9 mouse cellular contexts compared by ENCODE assay signal in genomic region chr7:70346010-70346536, GRCm38 (mm10). TPM values are rescaled to one million over a fixed set of nuclear protein-coding genes. Genes with fewer than 3 reads are reported as not detected.
A peak's percentile ranks its signal among the peaks of the same experiment; 100 is the strongest.
DNase-seq lines count a peak whose midpoint lies in the region; ATAC-seq and TF ChIP-seq lines count a peak whose summit lies in the region.
"Had no signal": no experiment of that assay in that cellular context is flagged by ENCODE, and none has a peak within 500 bp of the region (broad histone marks: within the 10 kb centered on the region; RNA-seq: fewer than 3 reads in every experiment).

No protein-coding gene starts in this region.

- no peaks in the 10 kb centered on the region for H3K9me3 ChIP-seq in forebrain, postnatal 0 days (ENCODE audit: low read length)
- no peaks in the 10 kb centered on the region for H3K9me3 ChIP-seq in hindbrain, embryonic 11.5 days (ENCODE audit: control insufficient read depth, low read length)
- H3K9me3 ChIP-seq in limb, embryonic 10.5 days (replicated peaks), result no peaks in the 10 kb centered on the region

- H3K27ac ChIP-seq in forebrain, postnatal 0 days (ENCODE audit: low read depth, low read length), result peak overlapping the region; percentile 78
- peak overlapping the region; percentile 99 for H3K27ac ChIP-seq in hindbrain, embryonic 11.5 days (ENCODE audit: low read depth, low read length)
- H3K27ac ChIP-seq in limb, embryonic 10.5 days, result peak overlapping the region; percentile 83
- peak overlapping the region; percentile 53 for H3K27ac ChIP-seq in testis, adult 2 months (ENCODE audit: control insufficient read depth, insufficient read depth, low read depth, low read length)
- H3K27ac ChIP-seq: macrophage had no signal

- peak overlapping the region; percentile 36 for H3K4me3 ChIP-seq in forebrain, postnatal 0 days (ENCODE audit: low read depth, low read length)
- peak overlapping the region; percentile 30 for H3K4me3 ChIP-seq in hindbrain, embryonic 11.5 days (ENCODE audit: low read depth, low read length)
- peak overlapping the region; percentile 45 for H3K4me3 ChIP-seq in limb, embryonic 10.5 days
- peak overlapping the region; percentile 60 for H3K4me3 ChIP-seq in testis, adult 2 months (ENCODE audit: control insufficient read depth, low read depth, low read length)

- H3K27me3 ChIP-seq in forebrain, postnatal 0 days (ENCODE audit: insufficient read depth, low read length), result peaks cover 76% of the 10 kb centered on the region
- H3K27me3 ChIP-seq in hindbrain, embryonic 11.5 days (ENCODE audit: control insufficient read depth, insufficient read depth, low read length), result peaks cover 10% of the 10 kb centered on the region; the same call in 1 of the 2 replicates
- peaks cover 60% of the 10 kb centered on the region for H3K27me3 ChIP-seq in limb, embryonic 10.5 days (ENCODE audit: low read depth, poor library complexity, severe bottlenecking)
- no peaks in the 10 kb centered on the region for H3K27me3 ChIP-seq in testis, adult 2 months (ENCODE audit: control insufficient read depth, insufficient read depth, low read length)

- TF ChIP-seq POLR2A in testis, adult 2 months (IDR thresholded peaks at IDR 0.05; ENCODE audit: control insufficient read depth, low read depth, low read length), result no peak

- H3K4me1 ChIP-seq in forebrain, postnatal 0 days (ENCODE audit: insufficient read depth), result 0 out of 2 replicates have a peak, but pooled peaks cover 5% of the 10 kb centered on the region
- H3K4me1 ChIP-seq in hindbrain, embryonic 11.5 days (replicated peaks; ENCODE audit: control insufficient read depth, insufficient read depth, low read length), result peaks cover 33% of the 10 kb centered on the region
- peaks cover 83% of the 10 kb centered on the region for H3K4me1 ChIP-seq in limb, embryonic 10.5 days
- peaks cover 27% of the 10 kb centered on the region for H3K4me1 ChIP-seq in testis, adult 2 months (ENCODE audit: control insufficient read depth, insufficient read depth, low read length)

- 3% methylated on average over 35 of the region's 35 CpGs for WGBS in forebrain, postnatal 0 days
- WGBS in hindbrain, embryonic 11.5 days, result under 1% methylated on average over 35 of the region's 35 CpGs
- under 1% methylated on average over 35 of the region's 35 CpGs for WGBS in limb, embryonic 10.5 days

- no peaks in the 10 kb centered on the region for H3K36me3 ChIP-seq in forebrain, postnatal 0 days (ENCODE audit: insufficient read depth)
- no peaks in the 10 kb centered on the region for H3K36me3 ChIP-seq in hindbrain, embryonic 11.5 days (ENCODE audit: control insufficient read depth, insufficient read depth, low read length)
- no peaks in the 10 kb centered on the region for H3K36me3 ChIP-seq in limb, embryonic 10.5 days
- no peaks in the 10 kb centered on the region for H3K36me3 ChIP-seq in testis, adult 2 months (ENCODE audit: control insufficient read depth, insufficient read depth, low read length)

- DNase-seq in NIH3T3 (ENCODE audit: low read depth), result peak; percentile 62
- peak; percentile 38 for DNase-seq in cerebellum, adult 11-12 months
- peak; percentile 83 for DNase-seq in forebrain, postnatal 0 days
- peak; percentile 89 for DNase-seq in hindbrain, embryonic 11.5 days (ENCODE audit: low spot score)
- DNase-seq in limb, embryonic 10.5 days (ENCODE audit: low spot score), result peak; percentile 80
- DNase-seq in mesoderm, embryonic 11.5 days (ENCODE audit: low read depth, low spot score), result peak; percentile 88
- DNase-seq in thymus, adult 18-20 months, result no peak

- ATAC-seq in forebrain, postnatal 0 days, result peak; percentile 75
- peak; percentile 74 for ATAC-seq in hindbrain, embryonic 11.5 days (ENCODE audit: low FRiP score)

- peak overlapping the region; percentile 41 for H3K9ac ChIP-seq in forebrain, postnatal 0 days
- H3K9ac ChIP-seq in hindbrain, embryonic 11.5 days (ENCODE audit: low read depth, low read length), result peak overlapping the region; percentile 64

- TF ChIP-seq CTCF in forebrain, postnatal 0 days (IDR thresholded peaks at IDR 0.05; ENCODE audit: low read depth), result peak; percentile 67
- peak; percentile 4; the same call in 1 of the 2 replicates for TF ChIP-seq CTCF in testis, adult 2 months (IDR thresholded peaks at IDR 0.05; ENCODE audit: control insufficient read depth, insufficient read depth, insufficient replicate concordance, low read depth, low read length)

- peak overlapping the region; percentile 51 for H3K4me2 ChIP-seq in forebrain, postnatal 0 days (ENCODE audit: low read depth)
- peak overlapping the region; percentile 71 for H3K4me2 ChIP-seq in hindbrain, embryonic 11.5 days (replicated peaks; ENCODE audit: low read depth, low read length)

RNA-seq across cellular contexts. Expression of gene Nr2f2, which starts 20.5 kb away (rescaled TPM):
- total RNA-seq in forebrain, postnatal 0 days (2014; rRNA removed), result 23.7 and 49.9 TPM in 2 replicates
- 46.4 and 92.8 TPM in 2 replicates for polyA plus RNA-seq in forebrain, postnatal 0 days (2015; fragmentation: Nextera tagmentation; extraction: Ambion mirVana)
- 95.6 and 120 TPM in 2 replicates for polyA plus RNA-seq in hindbrain, embryonic 11.5 days (2014; fragmentation: Nextera tagmentation; extraction: Ambion mirVana)
- polyA plus RNA-seq in limb, embryonic 10.5 days (2016; fragmentation: Nextera tagmentation; extraction: Ambion mirVana), result 48.0 and 56.8 TPM in 2 replicates
- 11.3 and 14.8 TPM in 2 replicates for polyA plus RNA-seq in testis, adult 2 months (2012; rRNA removed)
- polyA plus RNA-seq: macrophage had no signal

Comparison
In these comparisons a context has a peak if more than half of its experiments do, and no peak if none do; other contexts are left out.
1. DNase-seq: peak in NIH3T3 (single experiment), cerebellum, adult 11-12 months (single experiment), forebrain, postnatal 0 days (single experiment), hindbrain, embryonic 11.5 days (single experiment), limb, embryonic 10.5 days (single experiment) and mesoderm, embryonic 11.5 days (single experiment); none in thymus, adult 18-20 months (0 of 2).
2. Peak in every context shown above with its lines, with median percentiles within 50 percentile points of each other: H3K27ac ChIP-seq and H3K4me3 ChIP-seq.